ENCODE assay signal across 23 mouse cellular contexts in the genomic region with DNA sequence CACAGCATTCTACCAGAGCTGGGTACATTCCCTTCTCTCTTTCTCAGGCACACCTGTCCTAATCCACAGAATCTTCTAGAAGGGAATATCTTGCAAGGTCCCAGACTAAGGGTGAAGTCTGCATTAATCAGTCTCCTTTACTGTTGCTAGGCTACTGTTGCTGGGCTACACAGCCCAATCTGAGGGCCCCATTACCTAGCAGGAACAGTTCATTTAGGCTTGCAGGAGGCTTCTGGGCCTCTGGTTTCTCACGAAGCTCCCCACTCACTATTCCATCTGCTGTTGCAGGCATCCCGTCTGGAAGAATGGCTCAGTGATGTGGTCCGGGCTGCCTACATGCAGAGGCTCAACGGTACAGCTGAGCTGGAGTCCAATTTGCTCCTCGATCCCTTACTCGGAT. TPM values are rescaled to one million over a fixed set of nuclear protein-coding genes. Genes with fewer than 3 reads are reported as not detected.
DNase-seq lines count a peak whose midpoint lies in the region; ATAC-seq and TF ChIP-seq lines count a peak whose summit lies in the region.
"Had no signal": no experiment of that assay in that cellular context is flagged by ENCODE, and none has a peak within 500 bp of the region (broad histone marks: within the 10 kb centered on the region; RNA-seq: fewer than 3 reads in every experiment).

No protein-coding gene starts in this region.

- H3K9ac ChIP-seq in hindbrain, postnatal 0 days (replicated peaks; ENCODE audit: low read length): no peak overlapping the region
- H3K9ac ChIP-seq in kidney, embryonic 15.5 days: no peak overlapping the region
- no peak overlapping the region for H3K9ac ChIP-seq in liver, postnatal 0 days (replicated peaks)

- no peak for DNase-seq in frontal cortex, adult 2 months (ENCODE audit: extremely low spot score in 1 of 2, low spot score in 1 of 2)
- peak; percentile 37 to 40 for DNase-seq in right cerebral cortex, postnatal 10 days (ENCODE audit: low spot score in 2 of 2)
- no peak for DNase-seq in right cerebral cortex, adult 18-20 months
- DNase-seq in hindbrain, postnatal 0 days (ENCODE audit: low spot score): peak; percentile 37
- DNase-seq in ovary, postnatal 36 days (ENCODE audit: low spot score): no peak
- no peak for DNase-seq in liver, postnatal 0 days
- DNase-seq: cerebellum, adult 18-20 months; kidney, adult 18-20 months; kidney, postnatal 4 days; lung, adult 18-20 months; thymus, postnatal 36 days had no signal

- no peak for TF ChIP-seq EP300 in liver, postnatal 0 days (IDR thresholded peaks at IDR 0.05; ENCODE audit: low read depth)

- no peaks in the 10 kb centered on the region for H3K36me3 ChIP-seq in hindbrain, postnatal 0 days (ENCODE audit: insufficient read depth, low read length)
- H3K36me3 ChIP-seq in kidney, embryonic 15.5 days: no peaks in the 10 kb centered on the region
- no peaks in the 10 kb centered on the region for H3K36me3 ChIP-seq in liver, postnatal 0 days (replicated peaks; ENCODE audit: insufficient read depth, low read length)

- no peaks in the 10 kb centered on the region for H3K9me3 ChIP-seq in hindbrain, postnatal 0 days (ENCODE audit: low read length)
- H3K9me3 ChIP-seq in kidney, embryonic 15.5 days (replicated peaks): no peaks in the 10 kb centered on the region
- no peaks in the 10 kb centered on the region for H3K9me3 ChIP-seq in liver, postnatal 0 days (ENCODE audit: low read length)

- H3K4me3 ChIP-seq in hindbrain, postnatal 0 days (ENCODE audit: low read length): no peak overlapping the region
- no peak overlapping the region for H3K4me3 ChIP-seq in kidney, embryonic 15.5 days (replicated peaks)
- no peak overlapping the region for H3K4me3 ChIP-seq in liver, postnatal 0 days (ENCODE audit: low read depth, low read length)

- no peak overlapping the region for H3K4me2 ChIP-seq in hindbrain, postnatal 0 days (ENCODE audit: low read depth, low read length)
- no peak overlapping the region for H3K4me2 ChIP-seq in kidney, embryonic 15.5 days
- H3K4me2 ChIP-seq in liver, postnatal 0 days (ENCODE audit: low read depth, low read length): no peak overlapping the region

- 53% methylated on average over 6 of the region's 6 CpGs for WGBS in hindbrain, postnatal 0 days
- WGBS in kidney, embryonic 15.5 days: 80% methylated on average over 6 of the region's 6 CpGs
- 75% methylated on average over 6 of the region's 6 CpGs for WGBS in liver, postnatal 0 days (ENCODE audit: insufficient replicate concordance)

- no peak overlapping the region for H3K27ac ChIP-seq in hindbrain, postnatal 0 days
- H3K27ac ChIP-seq in kidney, embryonic 15.5 days: no peak overlapping the region
- H3K27ac ChIP-seq in liver, postnatal 0 days (ENCODE audit: low read depth): no peak overlapping the region
- H3K27ac ChIP-seq: macrophage; stomach, postnatal 0 days had no signal

- TF ChIP-seq CTCF in hindbrain, postnatal 0 days (IDR thresholded peaks at IDR 0.05; ENCODE audit: low read depth): no peak
- TF ChIP-seq CTCF in liver, postnatal 0 days (IDR thresholded peaks at IDR 0.05; ENCODE audit: low read depth): no peak

- peak; percentile 52 for ATAC-seq in frontal cortex, adult (ENCODE audit: low TSS enrichment)
- peak; percentile 42; the same call in 1 of the 2 replicates for ATAC-seq in hindbrain, postnatal 0 days
- no peak for ATAC-seq in kidney, embryonic 15.5 days (replicated peaks; ENCODE audit: low FRiP score)
- ATAC-seq in liver, postnatal 0 days: no peak
- ATAC-seq: Patski had no signal

- no peaks in the 10 kb centered on the region for H3K4me1 ChIP-seq in hindbrain, postnatal 0 days (ENCODE audit: insufficient read depth, low read length)
- H3K4me1 ChIP-seq in kidney, embryonic 15.5 days: no peaks in the 10 kb centered on the region
- H3K4me1 ChIP-seq in liver, postnatal 0 days (ENCODE audit: insufficient read depth): no peaks in the 10 kb centered on the region

- no peaks in the 10 kb centered on the region for H3K27me3 ChIP-seq in hindbrain, postnatal 0 days (ENCODE audit: insufficient read depth, low read length)
- H3K27me3 ChIP-seq in kidney, embryonic 15.5 days: no peaks in the 10 kb centered on the region
- H3K27me3 ChIP-seq in liver, postnatal 0 days (ENCODE audit: insufficient read depth, low read length): 0 out of 2 replicates have a peak, but pooled peaks cover 2% of the 10 kb centered on the region

RNA-seq across cellular contexts. Expression of gene Bpifb4, which starts 6.9 kb away (rescaled TPM):
- polyA plus RNA-seq in frontal cortex, adult 2 months (2012; rRNA removed): 1.5 and 9.4 TPM in 2 replicates
- not detected in 2 replicates for total RNA-seq in hindbrain, postnatal 0 days (2014; rRNA removed)
- polyA plus RNA-seq in hindbrain, postnatal 0 days (2015; fragmentation: Nextera tagmentation; extraction: Ambion mirVana): 0.16 TPM in 1 of 2 replicates, not detected in the other
- not detected in 2 replicates for polyA plus RNA-seq in kidney, embryonic 15.5 days (2015; fragmentation: Nextera tagmentation; extraction: Ambion mirVana)
- polyA plus RNA-seq in liver, postnatal 0 days (2015; fragmentation: Nextera tagmentation; extraction: Ambion mirVana): not detected in 2 replicates
- total RNA-seq: granulocyte monocyte progenitor cell, adult 5-6 weeks; hematopoietic stem cell, adult 5-6 weeks; left cerebral cortex, adult 8-10 months had no signal
- polyA plus RNA-seq: heart, embryonic 14.5 days; limb, embryonic 14.5 days; macrophage; neural tube, embryonic 14.5 days; Patski; spleen, adult 2 months had no signal

RNA-seq across cellular contexts. Expression of gene Bpifb3, which starts 13.1 kb away (rescaled TPM):
- 0.04 and 1.5 TPM in 2 replicates for polyA plus RNA-seq in frontal cortex, adult 2 months (2012; rRNA removed)
- total RNA-seq in hindbrain, postnatal 0 days (2014; rRNA removed): not detected in 2 replicates
- polyA plus RNA-seq in hindbrain, postnatal 0 days (2015; fragmentation: Nextera tagmentation; extraction: Ambion mirVana): not detected in 2 replicates
- polyA plus RNA-seq in kidney, embryonic 15.5 days (2015; fragmentation: Nextera tagmentation; extraction: Ambion mirVana): not detected in 2 replicates
- 0.08 TPM in 1 of 2 replicates, not detected in the other for polyA plus RNA-seq in liver, postnatal 0 days (2015; fragmentation: Nextera tagmentation; extraction: Ambion mirVana)
- total RNA-seq: hematopoietic stem cell, adult 5-6 weeks; left cerebral cortex, adult 8-10 months had no signal
- polyA plus RNA-seq: heart, embryonic 14.5 days; limb, embryonic 14.5 days; macrophage; neural tube, embryonic 14.5 days; Patski had no signal

RNA-seq across cellular contexts. Expression of gene Bpifb6, which starts 30.9 kb away (rescaled TPM):
- 0.44 and 2.0 TPM in 2 replicates for polyA plus RNA-seq in frontal cortex, adult 2 months (2012; rRNA removed)
- total RNA-seq in hindbrain, postnatal 0 days (2014; rRNA removed): not detected in 2 replicates
- 0.14 and 0.24 TPM in 2 replicates for polyA plus RNA-seq in hindbrain, postnatal 0 days (2015; fragmentation: Nextera tagmentation; extraction: Ambion mirVana)
- not detected in 2 replicates for polyA plus RNA-seq in kidney, embryonic 15.5 days (2015; fragmentation: Nextera tagmentation; extraction: Ambion mirVana)
- polyA plus RNA-seq in liver, postnatal 0 days (2015; fragmentation: Nextera tagmentation; extraction: Ambion mirVana): not detected in 2 replicates
- total RNA-seq: granulocyte monocyte progenitor cell, adult 5-6 weeks; hematopoietic stem cell, adult 5-6 weeks; left cerebral cortex, adult 8-10 months had no signal
- polyA plus RNA-seq: heart, embryonic 14.5 days; limb, embryonic 14.5 days; macrophage; neural tube, embryonic 14.5 days; Patski; spleen, adult 2 months; stomach, postnatal 0 days had no signal

RNA-seq across cellular contexts. Expression of gene Bpifa6, which starts 43.6 kb away (rescaled TPM):
- polyA plus RNA-seq in frontal cortex, adult 2 months (2012; rRNA removed): not detected in 2 replicates
- not detected in 2 replicates for total RNA-seq in hindbrain, postnatal 0 days (2014; rRNA removed)
- not detected in 2 replicates for polyA plus RNA-seq in hindbrain, postnatal 0 days (2015; fragmentation: Nextera tagmentation; extraction: Ambion mirVana)
- not detected in 2 replicates for polyA plus RNA-seq in kidney, embryonic 15.5 days (2015; fragmentation: Nextera tagmentation; extraction: Ambion mirVana)
- not detected in 2 replicates for polyA plus RNA-seq in liver, postnatal 0 days (2015; fragmentation: Nextera tagmentation; extraction: Ambion mirVana)
- total RNA-seq: granulocyte monocyte progenitor cell, adult 5-6 weeks; hematopoietic stem cell, adult 5-6 weeks; left cerebral cortex, adult 8-10 months had no signal
- polyA plus RNA-seq: heart, embryonic 14.5 days; limb, embryonic 14.5 days; macrophage; neural tube, embryonic 14.5 days; Patski; spleen, adult 2 months had no signal

RNA-seq across cellular contexts. Expression of gene Bpifb2, which starts 56.3 kb away (rescaled TPM):
- 0.21 and 0.22 TPM in 2 replicates for polyA plus RNA-seq in frontal cortex, adult 2 months (2012; rRNA removed)
- 0.25 and 0.26 TPM in 2 replicates for total RNA-seq in hindbrain, postnatal 0 days (2014; rRNA removed)
- 0.29 and 0.49 TPM in 2 replicates for polyA plus RNA-seq in hindbrain, postnatal 0 days (2015; fragmentation: Nextera tagmentation; extraction: Ambion mirVana)
- not detected in 2 replicates for polyA plus RNA-seq in kidney, embryonic 15.5 days (2015; fragmentation: Nextera tagmentation; extraction: Ambion mirVana)
- polyA plus RNA-seq in liver, postnatal 0 days (2015; fragmentation: Nextera tagmentation; extraction: Ambion mirVana): not detected in 2 replicates
- total RNA-seq: granulocyte monocyte progenitor cell, adult 5-6 weeks; hematopoietic stem cell, adult 5-6 weeks; left cerebral cortex, adult 8-10 months had no signal
- polyA plus RNA-seq: heart, embryonic 14.5 days; macrophage; neural tube, embryonic 14.5 days; Patski; stomach, postnatal 0 days had no signal

Comparison
In these comparisons a context has a peak if more than half of its experiments do, and no peak if none do; other contexts are left out.
1. DNase-seq: peak in right cerebral cortex, postnatal 10 days (2 of 2) and hindbrain, postnatal 0 days (single experiment); none in frontal cortex, adult 2 months (0 of 2), right cerebral cortex, adult 18-20 months (single experiment), ovary, postnatal 36 days (single experiment) and liver, postnatal 0 days (single experiment).
2. ATAC-seq: peak in frontal cortex, adult (single experiment) and hindbrain, postnatal 0 days (single experiment); none in kidney, embryonic 15.5 days (single experiment) and liver, postnatal 0 days (single experiment).